Mouse (Mus musculus): ENCODE measurements around the gene Tdrd7.

The Tdrd7 gene

DNA sequence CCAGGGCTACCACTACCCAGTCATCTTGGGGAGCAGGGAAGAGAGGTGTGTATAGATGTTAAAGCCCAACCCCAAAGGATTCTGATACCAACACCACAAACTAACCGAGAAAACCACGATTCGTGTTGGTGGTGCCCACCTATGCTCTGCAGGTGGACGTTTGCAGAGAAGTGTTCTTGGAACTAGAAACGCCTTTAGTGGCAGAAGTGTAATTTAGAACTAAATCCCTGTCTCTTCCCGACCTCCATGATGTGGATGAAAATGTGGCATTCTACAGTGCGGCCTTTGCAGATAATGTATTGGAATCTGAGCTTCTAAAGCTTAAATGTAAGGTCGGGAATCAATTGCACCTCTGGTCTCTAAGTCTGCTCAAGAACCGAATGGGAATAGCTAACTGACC, 7.8 kb downstream of the Tdrd7 start:
- no peak for DNase-seq

DNA sequence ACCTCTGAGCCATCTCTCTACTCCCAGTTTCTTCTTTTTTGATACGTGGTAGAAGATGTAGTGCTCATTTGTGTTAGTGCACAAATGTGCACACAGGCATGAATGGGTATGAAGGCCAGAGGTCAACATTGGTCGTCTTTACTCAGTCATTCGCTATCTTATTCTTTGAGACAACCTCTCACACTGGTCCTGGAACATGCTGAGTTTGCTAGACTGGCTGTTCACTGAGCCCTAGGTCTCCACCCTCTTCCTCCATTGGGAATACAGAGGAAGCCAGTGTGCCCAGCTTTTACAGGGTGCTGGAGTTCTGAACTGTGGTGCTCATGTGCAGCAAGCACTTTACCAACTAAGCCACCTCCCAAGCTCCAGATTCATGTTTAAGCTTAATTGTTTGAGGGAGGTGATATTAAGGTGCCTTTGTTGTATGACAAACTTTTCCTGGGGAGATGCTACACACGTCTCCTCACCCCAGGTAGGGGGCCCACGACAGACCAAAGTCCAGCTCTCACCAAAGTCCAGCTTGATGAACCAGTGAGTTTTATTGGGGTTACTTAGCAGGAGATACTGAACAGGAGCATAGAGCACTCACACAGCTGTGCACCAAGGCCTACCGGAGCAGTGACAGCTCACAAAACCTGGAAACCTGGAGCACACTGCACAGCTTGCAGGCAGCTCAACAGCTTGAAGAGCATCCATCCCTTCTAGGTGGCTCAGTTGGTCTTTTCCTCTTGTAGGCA, 12.0 kb downstream of the Tdrd7 start:
- no peak for DNase-seq

DNA sequence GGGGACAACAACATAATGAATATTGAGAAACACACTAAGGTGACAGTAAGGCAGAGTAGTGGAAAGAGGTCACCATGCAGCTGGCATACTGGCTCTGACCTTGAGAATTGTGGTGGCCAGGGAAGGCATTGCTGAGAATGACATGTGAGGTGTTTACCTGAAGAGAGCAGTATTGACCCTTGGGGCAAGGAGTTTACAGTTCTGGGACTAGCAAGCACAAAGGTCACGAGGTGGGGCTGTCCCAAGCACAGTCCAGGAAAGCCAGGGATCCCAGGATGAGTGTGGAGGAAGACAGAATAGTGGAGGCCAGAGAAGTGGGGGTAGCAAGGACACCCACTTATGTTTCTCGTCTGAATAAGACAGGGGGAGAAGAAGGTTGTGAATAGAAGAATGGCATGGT, 14.8 kb downstream of the Tdrd7 start:
- DNase-seq, result no peak

DNA sequence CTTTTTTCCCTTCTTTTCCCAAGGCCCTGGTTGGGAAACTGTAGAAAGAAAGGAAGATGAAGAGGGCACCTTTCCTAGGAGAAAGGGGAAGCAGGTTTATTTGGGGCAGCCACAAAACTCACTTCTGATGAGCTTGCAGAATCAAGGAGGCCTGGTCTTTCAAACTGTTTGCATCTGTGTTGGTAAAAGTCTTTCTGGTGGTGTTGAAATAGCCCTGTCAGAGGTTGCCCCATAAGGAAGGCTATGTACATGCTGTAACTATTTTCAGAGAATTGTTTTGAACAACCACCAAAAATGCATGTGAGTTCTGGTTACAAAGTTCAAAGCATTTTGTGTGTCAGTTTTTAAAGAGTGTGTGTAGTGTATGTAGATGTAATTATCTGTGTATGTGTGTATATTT, 15.9 kb downstream of the Tdrd7 start:
- no peak for DNase-seq

DNA sequence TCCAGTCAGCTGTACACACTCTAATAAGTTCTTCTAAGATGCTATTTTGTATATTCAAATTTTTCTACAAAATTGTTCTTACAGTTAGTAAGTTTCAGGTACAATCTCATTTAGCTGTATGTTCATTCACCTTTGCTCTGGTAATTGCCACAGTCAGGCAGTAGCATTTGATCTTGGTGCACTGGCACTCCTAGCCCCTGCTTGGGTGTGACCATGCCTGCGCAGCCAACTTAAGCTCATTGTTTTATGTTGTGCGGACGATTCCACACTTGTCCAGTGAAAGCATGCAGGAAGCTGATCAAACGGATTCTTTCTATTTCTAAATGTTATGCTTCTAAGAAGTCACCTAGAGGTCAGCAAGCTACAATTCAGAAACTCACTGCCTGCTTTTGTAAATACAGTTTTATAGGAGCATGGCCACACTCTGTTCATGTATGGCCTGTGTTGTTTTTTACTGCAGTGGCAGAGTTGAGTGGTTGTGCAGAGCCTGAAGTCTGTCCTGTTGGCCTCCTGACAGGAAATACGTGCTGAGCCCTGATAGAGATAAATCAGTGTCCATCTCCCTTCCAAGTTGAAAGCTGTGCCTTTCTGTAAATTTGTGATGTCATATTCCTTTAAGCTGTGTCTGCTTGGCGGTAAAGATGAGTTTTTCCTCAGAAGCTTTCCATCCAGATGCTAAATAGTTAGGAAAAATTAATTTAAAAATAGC, 25.4 kb downstream of the Tdrd7 start:
- DNase-seq, result no peak

DNA sequence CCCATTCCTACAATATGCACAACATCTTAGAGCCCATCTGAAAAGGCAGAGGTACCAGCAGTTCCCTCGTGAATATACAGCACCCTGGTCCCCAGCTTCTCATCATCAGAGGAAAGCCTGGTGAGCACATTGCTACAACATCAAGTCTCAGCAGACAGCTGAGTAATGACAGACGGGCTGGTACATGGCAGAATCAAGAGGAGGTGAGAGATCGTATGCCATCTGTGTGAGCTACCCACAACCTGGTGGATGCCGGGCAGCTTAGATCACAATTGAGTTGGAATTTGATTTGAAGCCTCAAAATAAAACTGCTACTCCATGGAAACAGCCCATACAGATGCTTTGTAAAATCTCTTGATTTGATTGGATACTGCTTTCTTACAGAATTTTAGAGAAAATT, 33.4 kb downstream of the Tdrd7 start:
- DNase-seq, result no peak

DNA sequence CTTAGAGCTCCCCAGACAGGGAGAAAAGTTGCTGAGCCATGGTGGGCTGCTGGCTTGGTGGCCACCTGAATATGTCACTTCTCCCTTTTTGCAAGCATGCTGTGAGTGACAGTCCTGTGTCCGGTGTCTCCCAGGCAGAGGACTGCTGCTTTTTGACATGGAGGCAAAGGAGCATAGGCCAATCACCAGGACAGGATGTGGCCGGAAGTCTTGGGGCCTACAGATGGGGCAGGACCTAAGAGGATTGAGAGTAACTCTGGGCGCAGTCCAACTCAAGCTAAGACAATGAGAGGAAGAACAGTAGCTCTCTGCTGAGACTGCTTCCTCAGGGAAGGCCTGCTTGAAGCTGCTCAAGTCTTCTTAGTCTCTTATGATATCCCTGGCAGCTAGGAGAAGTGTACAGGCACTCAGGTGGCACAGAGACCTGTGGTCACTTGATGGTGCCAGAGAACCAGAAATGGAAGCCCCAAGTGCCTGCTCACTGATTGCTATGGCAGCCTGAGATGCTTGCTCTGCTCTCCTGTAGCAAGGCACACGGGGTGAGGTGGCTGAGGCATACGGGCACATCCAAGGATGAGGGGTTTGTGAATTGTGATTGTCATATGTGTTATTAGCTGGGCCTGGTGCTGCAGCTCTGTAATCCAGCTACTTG, 43.1 kb downstream of the Tdrd7 start:
- no peak for DNase-seq

DNA sequence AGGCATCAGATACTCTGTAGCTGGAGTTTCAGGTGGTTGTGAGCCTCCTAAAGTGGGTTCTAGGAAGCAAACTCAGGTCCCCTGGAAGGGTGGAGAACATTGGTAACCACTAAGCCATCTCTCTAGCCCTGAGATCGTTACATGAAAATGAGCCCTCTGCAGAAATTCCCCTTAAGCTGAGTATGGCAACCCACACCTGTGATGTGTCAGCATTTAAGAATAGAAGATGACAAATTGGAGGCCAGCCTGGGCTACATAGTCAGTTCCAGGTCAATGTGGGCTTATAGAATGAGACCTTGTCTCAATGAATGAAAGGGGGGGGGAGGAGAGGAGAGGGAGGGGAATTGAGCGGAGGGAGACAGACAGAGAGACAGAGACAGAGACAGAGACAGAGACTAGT, 46.6 kb downstream of the Tdrd7 start:
- DNase-seq, result no peak

DNA sequence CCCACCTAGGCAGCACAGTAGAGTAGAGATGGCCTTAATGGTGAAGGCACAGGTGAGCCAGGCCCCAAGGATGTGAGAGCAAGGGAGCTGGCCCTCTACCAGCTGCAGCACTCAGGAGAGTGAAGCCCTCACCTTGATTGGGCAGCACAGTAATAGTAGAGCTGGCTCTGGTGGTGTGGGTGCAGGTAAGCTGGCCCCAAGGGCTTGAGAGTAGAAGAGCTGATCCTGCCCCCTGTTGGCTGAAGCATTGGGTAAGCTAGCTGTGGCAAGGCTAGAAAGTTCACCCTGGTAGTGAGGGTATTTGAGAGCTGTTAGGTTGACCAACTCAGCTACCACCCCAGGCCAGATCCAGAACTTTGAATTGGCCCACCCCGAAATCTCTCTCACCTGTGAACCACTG, 50.5 kb downstream of the Tdrd7 start:
- no peak for DNase-seq

DNA sequence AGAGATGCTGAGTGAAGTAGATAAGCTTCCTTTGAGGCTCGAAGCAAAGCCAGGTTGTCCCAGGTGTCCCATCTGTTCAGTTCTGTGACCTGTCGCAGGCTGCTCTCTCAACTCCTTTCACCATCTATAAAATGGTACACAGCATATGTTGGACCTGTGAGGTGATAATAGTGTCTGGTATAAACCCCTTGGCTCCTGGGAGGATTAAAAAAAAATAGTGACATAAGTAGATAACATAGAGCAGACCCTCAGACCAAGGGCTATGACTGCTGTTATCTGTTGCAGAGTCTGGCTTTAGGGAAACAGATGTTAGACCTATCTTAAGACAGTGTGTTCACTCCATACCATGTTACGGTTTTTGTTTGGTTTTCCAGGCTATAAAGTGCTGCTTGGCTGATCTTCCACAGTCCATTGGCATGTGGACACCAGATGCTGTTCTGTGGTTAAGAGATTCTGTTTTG, 57.9 kb downstream of the Tdrd7 start:
- no peak for DNase-seq

DNA sequence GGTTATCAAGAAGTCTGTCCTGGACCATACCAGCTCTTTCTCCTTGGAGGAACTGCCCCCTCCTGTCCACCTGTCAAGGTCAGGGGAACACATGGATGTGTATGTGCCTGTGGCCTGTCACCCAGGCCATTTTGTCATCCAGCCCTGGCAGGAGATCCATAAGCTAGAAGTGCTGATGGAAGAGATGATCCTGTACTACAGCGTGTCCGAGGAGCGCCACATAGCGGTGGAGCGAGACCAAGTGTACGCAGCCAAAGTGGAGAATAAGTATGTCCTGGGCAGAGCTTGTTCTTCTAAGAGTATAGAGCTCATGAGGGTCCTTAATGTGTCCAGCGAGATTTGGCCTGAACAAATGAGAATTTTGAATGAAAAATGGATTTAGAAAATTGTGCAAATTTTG, 60.8 kb downstream of the Tdrd7 start:
- no peak for DNase-seq

DNA sequence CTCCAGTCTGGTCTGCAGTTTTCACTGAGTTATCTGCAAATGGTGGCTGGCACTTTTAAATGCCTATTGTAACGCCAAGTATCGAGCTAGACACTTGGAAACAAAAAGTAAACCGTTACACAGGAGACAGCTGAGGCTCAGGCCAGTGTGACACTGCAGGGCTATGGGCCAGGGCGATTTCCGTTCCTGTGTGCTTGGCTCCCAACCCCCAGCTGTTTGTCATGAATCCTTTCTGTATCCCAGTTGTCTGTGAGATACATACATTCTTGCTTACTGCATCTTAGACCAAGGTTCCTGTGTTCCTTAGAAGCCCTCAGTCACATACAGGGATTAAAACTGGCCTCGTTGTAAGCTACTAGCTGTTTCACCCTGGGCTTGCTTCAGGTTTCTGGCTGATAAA, 63.1 kb downstream of the Tdrd7 start:
- DNase-seq, result no peak

DNA sequence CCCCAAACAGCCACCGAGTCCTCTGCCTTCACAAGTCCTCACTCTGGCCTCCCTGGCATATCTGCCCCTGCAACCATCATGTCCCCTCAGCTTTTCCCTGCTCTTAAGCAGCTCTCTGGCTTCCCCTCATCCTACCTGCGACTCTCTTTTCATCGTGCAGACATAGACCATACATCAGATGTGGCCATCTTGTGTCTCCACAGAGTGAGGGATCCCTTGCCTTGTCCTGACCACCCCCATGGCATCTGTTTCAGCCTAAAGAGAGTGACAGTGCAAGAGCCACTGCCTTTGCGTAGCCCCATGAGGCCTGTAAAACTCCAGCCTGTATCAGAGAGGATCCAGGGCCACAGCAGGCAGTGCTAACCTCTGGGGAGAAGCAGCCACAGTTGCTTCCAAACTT, 63.6 kb downstream of the Tdrd7 start:
- DNase-seq, result no peak

DNA sequence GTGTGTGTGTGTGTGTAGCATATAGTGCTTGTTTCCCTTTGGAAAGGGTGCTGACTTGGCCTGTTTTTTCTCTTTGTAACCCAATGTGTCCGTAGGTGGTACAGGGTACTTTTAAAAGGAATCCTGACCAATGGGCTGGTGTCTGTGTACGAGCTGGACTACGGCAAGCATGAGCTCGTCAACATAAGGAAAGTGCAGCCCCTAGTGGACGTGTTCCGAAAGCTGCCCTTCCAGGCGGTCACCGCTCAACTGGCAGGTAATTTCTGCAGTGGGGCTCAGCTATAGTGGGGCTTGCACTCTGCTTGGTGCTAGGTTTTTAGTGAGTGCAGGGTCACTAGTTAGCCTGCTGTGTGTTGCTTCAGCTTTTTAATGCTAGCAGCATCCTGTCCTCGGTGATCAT, 64.4 kb downstream of the Tdrd7 start:
- DNase-seq, result no peak

DNA sequence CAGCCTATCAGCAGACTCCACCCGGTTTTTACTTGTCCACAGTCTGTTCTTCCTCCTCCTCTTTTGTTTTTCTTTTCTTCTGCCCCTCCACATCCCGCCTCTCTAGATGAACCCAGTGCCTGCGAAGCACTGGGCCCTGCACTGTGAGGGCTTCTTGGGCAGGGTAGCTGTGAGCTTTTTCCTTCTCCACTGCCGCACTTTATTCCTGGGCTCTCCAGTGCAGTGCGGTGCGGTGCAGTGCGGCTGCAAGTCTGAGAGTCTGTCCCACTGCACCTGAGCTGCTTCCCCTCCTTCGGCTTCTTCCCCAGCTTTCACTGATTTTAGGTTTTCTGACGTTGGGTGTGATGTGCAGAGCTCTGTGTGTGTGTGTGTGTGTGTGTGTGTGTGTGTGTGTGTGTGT, 67.3 kb downstream of the Tdrd7 start:
- DNase-seq, result no peak

DNA sequence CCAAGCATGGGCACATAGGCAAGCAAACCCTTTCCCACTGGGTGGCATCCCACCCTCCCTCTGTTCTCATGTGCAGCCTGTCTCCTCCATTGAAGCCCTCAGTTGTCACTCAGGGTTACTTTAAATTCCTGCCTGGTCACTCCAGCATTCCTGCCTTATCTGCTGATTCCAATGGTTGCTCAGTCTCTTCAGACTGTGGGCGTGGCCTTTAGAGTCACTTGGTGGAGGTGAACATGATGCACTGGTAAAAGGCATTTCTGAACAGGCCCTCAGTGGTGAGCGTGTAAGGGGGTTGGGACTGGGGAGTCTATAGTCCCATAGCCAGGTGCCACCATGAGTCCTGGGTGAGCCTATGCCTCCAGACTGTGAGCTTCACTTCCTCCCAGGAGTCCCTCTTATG, 68.1 kb downstream of the Tdrd7 start:
- no peak for DNase-seq

DNA sequence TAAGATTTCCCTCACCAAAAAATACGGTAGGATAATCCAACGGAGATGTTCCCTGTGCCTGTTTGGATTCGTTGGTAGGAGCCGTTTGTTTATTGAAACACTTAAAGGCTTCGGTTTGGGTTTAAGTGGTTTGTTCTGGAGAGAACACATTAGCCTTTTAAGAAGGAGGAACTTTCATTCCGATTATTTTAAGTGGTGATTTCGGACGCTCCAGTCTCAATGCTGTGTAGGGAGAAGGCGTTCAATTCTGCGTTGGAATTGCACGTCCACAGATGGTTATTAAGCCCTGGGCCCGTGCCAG, 73.4 kb downstream of the Tdrd7 start:
- DNase-seq, result no peak

DNA sequence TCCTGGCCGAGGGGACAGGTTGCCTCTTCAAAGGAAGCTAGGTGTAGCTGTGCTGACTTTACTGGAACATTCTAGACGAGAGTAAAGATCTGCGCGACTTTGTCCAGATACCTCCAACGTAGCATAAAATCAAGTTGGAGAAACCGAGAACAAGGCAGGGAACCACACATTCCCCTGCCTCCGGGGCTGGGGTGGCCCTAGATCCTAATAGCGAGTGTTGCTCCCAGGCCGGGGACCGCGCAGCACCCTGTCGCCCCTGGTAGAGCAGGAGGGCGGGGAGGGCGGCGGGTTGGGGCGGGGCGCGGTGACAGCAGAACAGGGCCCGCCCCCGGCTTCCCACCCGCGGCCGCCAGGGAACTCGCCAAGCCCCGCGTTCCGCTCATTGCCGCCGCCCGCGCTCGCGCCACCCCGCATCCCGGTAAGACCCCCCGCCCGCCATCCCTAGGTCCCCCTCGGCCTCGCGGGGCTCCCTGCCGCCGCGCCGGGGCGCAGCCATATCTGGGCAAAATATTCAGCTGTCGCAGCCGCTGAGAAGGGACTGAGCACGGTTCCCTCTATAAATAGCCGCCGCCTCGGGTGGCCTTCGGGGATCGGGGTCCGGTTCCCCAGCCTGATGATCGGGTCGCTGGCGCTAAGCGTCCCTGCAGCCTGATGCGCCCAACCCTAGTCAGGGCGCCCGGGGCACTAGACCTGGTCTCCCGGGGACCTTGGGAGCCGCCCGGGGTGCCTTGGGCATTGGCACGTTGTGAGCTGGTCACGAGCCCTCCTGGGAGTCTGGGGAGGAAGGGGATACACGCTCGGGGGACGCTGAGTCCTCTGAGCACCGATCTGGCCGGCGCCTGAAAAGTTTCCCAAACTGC, 74.0 kb downstream of the Tdrd7 start, which contains the start of gene Tmod1:
Tmod1 (plus strand) TSS at position 44 of the 860 bp plus-strand sequence.
- peak in 1 of 2 experiments; percentile 15 for DNase-seq

DNA sequence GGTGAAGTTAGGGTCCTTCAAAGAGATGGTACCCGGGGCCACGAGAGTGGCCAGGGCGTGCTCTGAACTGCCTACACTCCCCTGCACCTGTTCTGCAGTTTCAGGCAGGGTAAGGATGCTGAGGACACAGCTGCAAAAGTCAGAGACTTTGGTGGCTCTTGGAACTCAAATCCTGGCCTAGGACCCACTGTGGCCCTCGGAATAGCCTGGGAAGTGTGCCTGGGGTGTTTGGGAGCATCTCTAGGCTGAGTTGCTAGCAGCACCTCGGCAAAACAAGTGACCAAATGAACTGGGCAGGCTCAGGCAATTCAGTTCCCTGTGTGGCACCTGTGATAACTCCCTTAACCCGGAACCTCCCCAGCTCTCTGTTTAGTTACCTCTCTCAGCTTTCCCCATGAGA, 74.8 kb downstream of the Tdrd7 start:
- DNase-seq, result no peak

DNA sequence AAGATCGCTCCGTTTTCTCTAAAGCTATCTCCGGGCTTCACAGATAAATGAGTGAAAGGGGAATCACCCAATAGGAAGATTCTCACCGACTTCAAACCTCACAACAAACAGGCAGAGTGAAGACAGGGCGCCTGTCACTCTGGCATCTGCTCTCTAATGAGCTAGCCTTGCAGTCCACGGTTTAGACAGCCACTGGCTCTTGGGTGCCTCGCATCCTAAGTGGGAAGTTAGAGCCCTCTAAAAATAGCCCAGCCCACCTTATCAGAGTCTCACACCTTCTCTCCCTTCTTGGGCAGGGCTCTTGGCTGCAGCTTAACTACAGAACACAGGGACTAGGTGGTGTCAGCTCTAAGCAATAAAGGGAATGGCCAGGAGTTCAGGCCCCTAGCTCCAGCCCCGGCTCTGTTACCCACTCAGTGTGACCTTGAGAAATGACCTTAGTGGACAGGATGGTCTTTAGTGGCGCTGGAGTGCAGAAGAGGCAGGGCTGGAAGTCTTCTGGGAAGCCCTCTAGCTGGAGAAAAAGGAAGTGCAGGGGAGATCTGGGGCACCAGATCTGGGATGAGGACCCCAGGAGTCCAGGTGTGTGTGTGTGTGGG, 75.6 kb downstream of the Tdrd7 start:
- DNase-seq, result no peak

DNA sequence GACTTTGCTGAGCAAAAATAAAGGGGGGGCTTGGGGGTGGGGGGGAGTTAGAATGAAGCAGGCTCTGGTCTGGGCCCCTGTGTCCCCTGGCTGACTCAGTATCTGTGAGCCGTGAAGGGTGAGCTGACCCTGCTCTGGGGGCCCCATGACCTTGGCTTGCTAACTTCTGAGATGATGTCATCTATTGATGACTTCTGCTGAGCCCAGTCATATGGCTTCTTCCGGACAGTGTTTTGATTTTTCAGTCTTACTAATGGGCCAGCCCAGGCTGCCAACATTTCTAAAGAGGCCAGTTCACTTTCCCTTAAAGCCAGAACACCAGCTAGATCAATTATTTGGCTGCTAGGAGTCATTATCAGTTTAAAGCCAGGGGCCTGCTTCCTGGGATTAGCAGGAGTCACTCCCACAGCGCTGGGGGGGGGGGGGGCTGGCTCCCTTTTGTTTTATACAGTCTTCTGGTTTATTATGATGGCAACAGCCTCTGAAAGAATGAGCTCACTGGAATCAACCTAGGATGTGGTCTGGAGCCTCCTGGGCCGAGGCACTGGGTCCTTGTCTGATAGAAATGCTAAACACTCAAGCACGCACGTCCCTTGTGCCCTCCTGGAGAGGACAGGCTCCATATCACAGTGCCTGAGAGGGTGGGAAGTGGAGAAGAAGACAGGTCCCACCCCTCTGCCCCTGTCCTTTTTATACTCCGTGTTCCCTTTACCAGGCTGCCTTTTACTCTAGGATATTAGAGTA, 76.8 kb downstream of the Tdrd7 start:
- DNase-seq, result no peak

DNA sequence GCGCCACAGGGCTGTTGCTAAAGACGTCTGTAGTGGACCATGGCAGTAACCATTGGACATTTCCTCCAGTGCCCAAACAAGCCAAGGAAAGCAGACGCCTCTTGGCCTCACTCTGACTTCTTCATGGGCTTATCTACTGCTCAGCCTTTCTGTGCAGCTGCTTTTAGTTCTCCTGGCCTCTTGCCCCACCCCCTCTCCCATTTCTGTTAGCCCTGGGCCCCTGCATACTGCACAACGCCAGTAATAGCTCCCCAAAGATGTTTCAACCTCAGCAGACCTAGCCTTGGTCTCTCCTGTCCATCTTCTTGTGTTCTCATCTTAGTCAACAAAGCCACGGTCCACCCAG, 77.3 kb downstream of the Tdrd7 start:
- no peak for DNase-seq

Measured in thymus, adult 18-20 months (tissue).